8 mouse cellular contexts compared by ENCODE assay signal in genomic region chr2:30614151-30614923, GRCm38 (mm10). TPM values are rescaled to one million over a fixed set of nuclear protein-coding genes. Genes with fewer than 3 reads are reported as not detected.
A peak's percentile ranks its signal among the peaks of the same experiment; 100 is the strongest.
DNase-seq lines count a peak whose midpoint lies in the region; ATAC-seq and TF ChIP-seq lines count a peak whose summit lies in the region.
"Had no signal": no experiment of that assay in that cellular context is flagged by ENCODE, and none has a peak within 500 bp of the region (broad histone marks: within the 10 kb centered on the region; RNA-seq: fewer than 3 reads in every experiment).

No protein-coding gene starts in this region.

- DNase-seq in liver, postnatal 0 days, result no peak
- DNase-seq in right cerebral cortex, postnatal 36 days (ENCODE audit: low spot score in 2 of 2), result no peak
- DNase-seq in B cell, adult 2 months, result no peak
- DNase-seq: thymus, postnatal 4 days had no signal

- peaks cover 24% of the 10 kb centered on the region for H3K27me3 ChIP-seq in liver, embryonic 12.5 days (replicated peaks)
- no peaks in the 10 kb centered on the region for H3K27me3 ChIP-seq in liver, postnatal 0 days (ENCODE audit: insufficient read depth, low read length)
- no peaks in the 10 kb centered on the region for H3K27me3 ChIP-seq in forebrain, embryonic 12.5 days
- no peaks in the 10 kb centered on the region for H3K27me3 ChIP-seq in intestine, embryonic 16.5 days (replicated peaks; ENCODE audit: control insufficient read depth, insufficient read depth, low read length)
- H3K27me3 ChIP-seq in small intestine, adult 2 months (ENCODE audit: control insufficient read depth, insufficient read depth, low read length), result no peaks in the 10 kb centered on the region

- no peak for TF ChIP-seq EP300 in liver, postnatal 0 days (IDR thresholded peaks at IDR 0.05; ENCODE audit: low read depth)

- no peaks in the 10 kb centered on the region for H3K9me3 ChIP-seq in liver, embryonic 12.5 days (replicated peaks)
- no peaks in the 10 kb centered on the region for H3K9me3 ChIP-seq in liver, postnatal 0 days (ENCODE audit: low read length)
- no peaks in the 10 kb centered on the region for H3K9me3 ChIP-seq in forebrain, embryonic 12.5 days
- H3K9me3 ChIP-seq in intestine, embryonic 16.5 days (ENCODE audit: control insufficient read depth, low read length), result no peaks in the 10 kb centered on the region

- no peak overlapping the region for H3K9ac ChIP-seq in liver, embryonic 12.5 days
- no peak overlapping the region for H3K9ac ChIP-seq in liver, postnatal 0 days (replicated peaks)
- peak overlapping the region; percentile 54 for H3K9ac ChIP-seq in forebrain, embryonic 12.5 days
- H3K9ac ChIP-seq in intestine, embryonic 16.5 days (ENCODE audit: low read depth, low read length), result peak overlapping the region; percentile 63

- 0 out of 2 replicates have a peak overlapping the region, but pooled peaks have one; percentile 39 for H3K27ac ChIP-seq in liver, embryonic 12.5 days
- no peak overlapping the region for H3K27ac ChIP-seq in liver, postnatal 0 days (ENCODE audit: low read depth)
- peak overlapping the region; percentile 78 for H3K27ac ChIP-seq in forebrain, embryonic 12.5 days
- H3K27ac ChIP-seq in intestine, embryonic 16.5 days (ENCODE audit: low read length), result peak overlapping the region; percentile 84
- H3K27ac ChIP-seq in small intestine, adult 2 months (ENCODE audit: insufficient read depth, low read depth, low read length), result no peak overlapping the region

- TF ChIP-seq CTCF in liver, postnatal 0 days (IDR thresholded peaks at IDR 0.05; ENCODE audit: low read depth), result no peak
- TF ChIP-seq CTCF in small intestine, adult 2 months (IDR thresholded peaks at IDR 0.05; ENCODE audit: extremely low read depth, insufficient read length, insufficient replicate concordance, low read depth, low read length), result no peak

- WGBS in liver, embryonic 12.5 days (ENCODE audit: insufficient replicate concordance), result 51% methylated on average over 9 of the region's 9 CpGs
- 69% methylated on average over 9 of the region's 9 CpGs for whole genome bisulfite sequencing in liver, postnatal 0 days (ENCODE audit: insufficient replicate concordance)
- 29% methylated on average over 9 of the region's 9 CpGs for WGBS in forebrain, embryonic 12.5 days
- 46% methylated on average over 9 of the region's 9 CpGs for WGBS in intestine, embryonic 16.5 days
- 75% methylated on average over 9 of the region's 9 CpGs for WGBS in small intestine, adult 2 months

- H3K4me2 ChIP-seq in liver, embryonic 12.5 days, result peak overlapping the region; percentile 17
- no peak overlapping the region for H3K4me2 ChIP-seq in liver, postnatal 0 days (ENCODE audit: low read depth, low read length)
- peak overlapping the region; percentile 46 for H3K4me2 ChIP-seq in forebrain, embryonic 12.5 days
- peak overlapping the region; percentile 48 for H3K4me2 ChIP-seq in intestine, embryonic 16.5 days (ENCODE audit: low read depth, low read length)

- peaks cover 13% of the 10 kb centered on the region for H3K4me1 ChIP-seq in liver, embryonic 12.5 days
- H3K4me1 ChIP-seq in liver, postnatal 0 days (ENCODE audit: insufficient read depth), result peaks cover 10% of the 10 kb centered on the region
- peaks cover 30% of the 10 kb centered on the region for H3K4me1 ChIP-seq in forebrain, embryonic 12.5 days
- peaks cover 25% of the 10 kb centered on the region for H3K4me1 ChIP-seq in intestine, embryonic 16.5 days (ENCODE audit: control insufficient read depth, insufficient read depth, low read length)
- H3K4me1 ChIP-seq in small intestine, adult 2 months (ENCODE audit: control insufficient read depth, insufficient read depth, insufficient read length, low read length), result peaks cover 4% of the 10 kb centered on the region

- H3K4me3 ChIP-seq in liver, embryonic 12.5 days, result no peak overlapping the region
- H3K4me3 ChIP-seq in liver, postnatal 0 days (ENCODE audit: low read depth, low read length), result no peak overlapping the region
- 0 out of 2 replicates have a peak overlapping the region, but pooled peaks have one; percentile 19 for H3K4me3 ChIP-seq in forebrain, embryonic 12.5 days (replicated peaks)
- peak overlapping the region; percentile 18 for H3K4me3 ChIP-seq in intestine, embryonic 16.5 days (ENCODE audit: low read length)
- H3K4me3 ChIP-seq in small intestine, adult 2 months (ENCODE audit: low read depth, low read length), result peak overlapping the region; percentile 1; the same call in 1 of the 2 replicates

- no peak for ATAC-seq in liver, embryonic 12.5 days
- no peak for ATAC-seq in liver, postnatal 0 days
- ATAC-seq in forebrain, embryonic 12.5 days (ENCODE audit: low FRiP score), result peak; percentile 24; the same call in 1 of the 2 replicates
- ATAC-seq in intestine, embryonic 16.5 days, result no peak

- no peak for TF ChIP-seq POLR2A in small intestine, adult 2 months (IDR thresholded peaks at IDR 0.05; ENCODE audit: low read depth, low read length)

- H3K36me3 ChIP-seq in liver, embryonic 12.5 days, result no peaks in the 10 kb centered on the region
- no peaks in the 10 kb centered on the region for H3K36me3 ChIP-seq in liver, postnatal 0 days (replicated peaks; ENCODE audit: insufficient read depth, low read length)
- no peaks in the 10 kb centered on the region for H3K36me3 ChIP-seq in forebrain, embryonic 12.5 days (replicated peaks)
- no peaks in the 10 kb centered on the region for H3K36me3 ChIP-seq in intestine, embryonic 16.5 days (ENCODE audit: control insufficient read depth, insufficient read depth, low read length)
- no peaks in the 10 kb centered on the region for H3K36me3 ChIP-seq in small intestine, adult 2 months (ENCODE audit: control insufficient read depth, insufficient read depth, low read length)

RNA-seq across cellular contexts. Expression of gene Cstad, which starts 19.5 kb away (rescaled TPM):
- polyA plus RNA-seq in liver, embryonic 12.5 days (2016; fragmentation: Nextera tagmentation; extraction: Ambion mirVana), result 0.31 TPM in 1 of 2 replicates, not detected in the other
- 0.22 TPM in 2 replicates for polyA plus RNA-seq in liver, postnatal 0 days (2015; fragmentation: Nextera tagmentation; extraction: Ambion mirVana)
- 0.47 and 0.67 TPM in 2 replicates for polyA plus RNA-seq in forebrain, embryonic 12.5 days (2016; fragmentation: Nextera tagmentation; extraction: Ambion mirVana)
- 0.58 and 0.99 TPM in 2 replicates for polyA plus RNA-seq in intestine, embryonic 16.5 days (2015; fragmentation: Nextera tagmentation; extraction: Ambion mirVana)
- not detected in 2 replicates for polyA plus RNA-seq in small intestine, adult 2 months (2012; rRNA removed)

Comparison
In these comparisons a context has a peak if more than half of its experiments do, and no peak if none do; other contexts are left out.
1. H3K27ac ChIP-seq: peak in liver, embryonic 12.5 days (single experiment), forebrain, embryonic 12.5 days (single experiment) and intestine, embryonic 16.5 days (single experiment); none in liver, postnatal 0 days (single experiment) and small intestine, adult 2 months (single experiment).
2. H3K4me3 ChIP-seq: peak in forebrain, embryonic 12.5 days (single experiment), intestine, embryonic 16.5 days (single experiment) and small intestine, adult 2 months (single experiment); none in liver, embryonic 12.5 days (single experiment) and liver, postnatal 0 days (single experiment).
3. H3K9ac ChIP-seq: peak in forebrain, embryonic 12.5 days (single experiment) and intestine, embryonic 16.5 days (single experiment); none in liver, embryonic 12.5 days (single experiment) and liver, postnatal 0 days (single experiment).